Mouse (Mus musculus): ENCODE data around the gene Dhrs7b.

- TF ChIP-seq GATA1 (IDR thresholded peaks at IDR 0.05; ENCODE audit: low read length) (no peak), TAL1 (IDR thresholded peaks at IDR 0.05; ENCODE audit: low read length) (no peak)
Observed at GRCm38 (mm10) chr11:60906449-60906848, 76.0 kb downstream of the Dhrs7b start.
